Mouse (Mus musculus) brain, embryonic 14.5 days (tissue): ENCODE measurements around the gene Synj1.

Source experiments
- CTCF ChIP-seq: fragments of 200-500 bp; IDR thresholded peaks from 2 replicates; pipeline ENCODE4 v1.5.1; 2012; ENCODE audit warnings: inconsistent platforms, mild to moderate bottlenecking, moderate library complexity, borderline replicate concordance; ENCODE audit not compliant: insufficient read depth, insufficient read length; ENCODE audit errors: extremely low read depth
- POLR2A ChIP-seq: fragments of 200-500 bp; IDR thresholded peaks from 2 replicates; pipeline ENCODE4 v1.6.1; 2012; ENCODE audit warnings: mild to moderate bottlenecking, inconsistent platforms, borderline replicate concordance; ENCODE audit not compliant: poor library complexity, insufficient read depth, insufficient read length, severe bottlenecking; ENCODE audit errors: extremely low read depth

DNA sequence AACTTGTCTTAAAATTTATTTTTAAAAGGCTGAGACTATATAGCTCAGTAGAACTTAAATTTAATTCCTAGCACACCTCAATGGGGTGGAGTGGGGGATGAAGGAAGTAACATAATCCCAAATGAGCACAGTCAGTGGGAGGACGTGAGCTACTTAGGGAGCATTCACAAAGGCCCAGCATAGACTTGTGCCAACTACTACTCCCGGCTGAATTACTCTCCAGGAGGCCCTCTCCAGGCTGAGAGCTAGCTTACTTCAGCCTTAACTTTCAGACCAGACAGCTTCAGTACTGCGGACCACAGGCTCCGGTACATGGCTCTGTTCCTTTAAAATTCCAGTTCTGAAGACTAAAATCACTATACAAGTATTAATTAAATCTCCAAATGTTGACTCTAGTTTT lies 15.2 kb upstream of the Synj1 start:
- TF ChIP-seq CTCF = no peak
- TF ChIP-seq POLR2A = no peak
